Mouse (Mus musculus) frontal cortex, postnatal 36 days (tissue): ENCODE measurements around the gene S100a2.
A peak's percentile ranks its signal among the peaks of the same experiment; 100 is the strongest.

Source experiments
- DNase-seq, 2 experiments: peaks; one replicate each; pipeline ENCODE4 v3.0.0; 2022; ENCODE audit warnings: low spot score in 2 of 2

Gene S100a2

DNA sequence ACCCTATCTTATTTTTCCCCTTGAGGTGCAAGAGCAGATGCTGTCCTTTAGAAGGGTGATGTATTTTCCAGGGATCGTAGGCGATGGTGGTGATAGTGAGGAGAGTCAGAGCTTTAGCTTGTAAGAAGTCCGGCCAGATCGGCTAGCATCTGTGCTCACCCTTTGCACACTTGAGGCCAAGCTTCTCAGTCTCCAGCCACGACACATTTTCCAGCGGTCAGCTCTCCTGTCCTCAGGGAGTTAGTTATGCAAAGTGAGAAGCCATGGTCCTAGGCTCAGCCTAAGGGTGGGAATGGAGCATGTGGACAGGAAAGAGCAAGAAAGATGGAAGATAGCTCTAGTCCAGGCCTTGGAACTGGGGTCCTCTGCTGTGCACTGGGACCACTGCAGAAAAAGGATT is 6.8 kb downstream of the S100a2 start:
- no peak for DNase-seq

- DNase-seq = no peak
These were observed 7.7 kb downstream of the S100a2 start for GRCm38 (mm10) chr3:90597736-90598135.

GRCm38 (mm10) chr3:90598212-90598611 is 8.2 kb downstream of the S100a2 start:
- no peak for DNase-seq

DNA sequence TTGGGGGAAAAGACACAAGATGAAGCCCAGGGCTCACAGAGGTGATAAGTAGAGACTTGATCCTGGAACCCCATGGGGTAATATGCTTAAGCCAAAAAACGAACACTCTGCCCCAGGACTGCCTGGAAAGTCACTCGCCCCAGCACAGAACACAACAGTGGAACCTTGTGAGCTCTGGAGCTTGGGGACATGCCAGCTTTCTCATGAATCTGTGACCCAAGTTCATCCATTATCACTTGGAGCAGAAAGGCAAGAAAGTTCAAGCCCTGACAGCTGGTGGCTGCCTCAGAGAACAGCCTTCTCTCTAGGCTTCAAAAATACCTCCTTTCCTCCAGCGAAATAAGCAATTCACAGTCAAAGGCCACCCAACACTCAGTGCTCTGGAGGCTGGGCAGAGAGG is 9.4 kb downstream of the S100a2 start:
- no peak for DNase-seq

DNA sequence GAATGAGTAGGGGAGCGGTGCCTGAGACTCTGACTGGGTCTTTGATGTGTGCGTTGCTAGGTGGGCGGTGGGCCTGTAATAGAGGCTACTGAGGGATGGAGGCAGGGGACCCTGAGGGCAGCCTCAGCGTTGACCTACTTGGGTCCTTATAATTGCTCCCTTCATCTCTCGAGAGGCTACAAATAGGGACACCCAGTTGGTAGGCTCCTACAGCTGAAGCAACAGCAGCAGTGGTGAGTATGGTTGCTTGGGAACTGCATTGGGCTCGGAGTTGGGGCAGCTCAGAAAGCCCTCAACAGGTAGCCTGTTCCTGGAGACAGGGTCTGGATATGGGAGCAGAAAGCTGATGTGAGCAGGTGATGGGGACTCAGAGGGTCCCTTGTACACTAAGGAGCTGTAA is 10.0 kb downstream of the S100a2 start:
- no peak for DNase-seq

DNA sequence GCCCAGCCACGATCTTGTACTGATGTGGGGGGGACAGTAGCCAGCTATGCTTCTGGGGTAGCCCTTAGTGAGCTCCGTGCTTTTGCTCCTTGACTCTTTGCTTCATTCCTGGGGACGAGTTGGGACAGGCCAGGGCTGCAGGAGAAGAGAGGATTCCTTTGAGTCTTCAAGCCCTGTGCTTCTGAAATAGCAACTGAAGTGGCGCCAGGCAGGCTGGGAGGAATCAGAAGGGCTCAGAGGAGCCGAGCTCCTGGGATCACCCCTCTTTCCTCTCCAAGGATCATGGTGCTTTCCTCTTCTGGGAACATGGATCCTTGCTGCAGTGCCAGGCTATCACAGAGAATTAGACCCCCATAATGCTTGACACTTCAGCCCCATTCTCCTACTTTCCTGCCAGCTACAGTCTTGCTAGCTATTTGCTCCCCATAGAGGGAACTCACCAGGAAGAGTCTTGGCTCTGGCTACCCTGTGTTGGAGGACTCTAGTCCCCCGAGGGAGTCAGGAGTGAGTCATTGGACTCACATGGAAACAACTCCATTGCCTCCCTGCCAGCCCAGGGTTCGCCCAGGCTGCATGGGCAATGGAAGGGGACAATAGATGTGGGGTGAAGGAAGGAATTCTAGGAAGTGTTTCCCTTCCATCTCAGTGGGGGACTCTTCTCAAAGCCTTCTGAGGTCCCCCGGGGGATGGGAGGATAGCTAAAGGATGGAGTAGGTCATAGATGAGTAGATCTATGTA is 10.6 kb downstream of the S100a2 start:
- no peak for DNase-seq

GRCm38 (mm10) chr3:90601486-90602110 is 11.6 kb downstream of the S100a2 start, which contains the start of gene Gm42674:
Gene Gm42674 (plus strand): TSS chr3:90601904.
- DNase-seq = no peak

DNA sequence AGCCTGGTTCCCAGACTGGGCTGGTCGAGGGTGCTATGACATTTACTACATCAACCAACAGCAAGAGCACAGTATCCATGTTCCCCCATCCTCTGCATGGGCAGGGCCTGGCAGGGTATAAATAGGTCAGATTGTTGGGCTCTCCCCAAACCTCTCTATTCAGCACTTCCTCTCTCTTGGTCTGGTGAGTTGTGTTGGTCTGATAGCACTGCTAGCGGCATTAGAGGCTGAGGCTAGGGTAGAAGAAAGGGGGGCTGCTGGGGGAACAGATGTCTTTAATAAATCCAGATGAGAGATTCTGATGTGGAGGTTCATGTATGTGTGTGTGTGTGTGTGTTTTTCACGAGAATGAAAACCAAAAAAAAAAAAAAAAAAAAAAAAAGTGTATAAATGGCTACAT is 13.6 kb downstream of the S100a2 start, which contains the start of gene S100a4:
Gene S100a4, plus strand, starts transcription at position 149 of the 400 bp plus-strand sequence.
- no peak for DNase-seq

- peak; percentile 64 to 67 for DNase-seq
These were observed 14.4 kb downstream of the S100a2 start for GRCm38 (mm10) chr3:90604416-90604815.

DNA sequence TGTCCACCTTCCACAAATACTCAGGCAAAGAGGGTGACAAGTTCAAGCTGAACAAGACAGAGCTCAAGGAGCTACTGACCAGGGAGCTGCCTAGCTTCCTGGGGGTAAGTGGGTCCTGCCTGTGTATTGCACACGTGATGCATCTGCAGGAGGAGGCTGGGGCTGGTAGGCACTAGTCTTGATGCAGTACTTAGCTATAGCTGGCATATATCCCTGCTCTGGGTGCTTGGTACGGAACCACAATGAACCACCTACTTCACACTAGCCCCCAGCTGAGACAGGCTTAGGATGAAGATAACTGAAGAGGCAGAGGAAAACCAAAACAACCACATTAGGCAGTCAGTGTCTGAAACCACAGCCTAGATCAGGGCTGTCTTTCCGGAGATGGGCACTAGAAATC is 15.0 kb downstream of the S100a2 start:
- DNase-seq = no peak

GRCm38 (mm10) chr3:90605736-90606135 is 15.7 kb downstream of the S100a2 start:
- DNase-seq = no peak

GRCm38 (mm10) chr3:90606185-90606584 is 16.1 kb downstream of the S100a2 start:
- no peak for DNase-seq

- no peak for DNase-seq
These were observed 17.3 kb downstream of the S100a2 start for GRCm38 (mm10) chr3:90607361-90607760.

- DNase-seq = no peak
These were observed 18.2 kb downstream of the S100a2 start, which contains the start of gene S100a5 for GRCm38 (mm10) chr3:90608223-90608622. Gene S100a5 (plus strand): TSS chr3:90608523.

GRCm38 (mm10) chr3:90609102-90609501 is 19.1 kb downstream of the S100a2 start:
- no peak for DNase-seq

- no peak for DNase-seq
These were observed 21.4 kb downstream of the S100a2 start for GRCm38 (mm10) chr3:90611494-90611893.

GRCm38 (mm10) chr3:90612061-90612460 is 22.0 kb downstream of the S100a2 start:
- no peak for DNase-seq

GRCm38 (mm10) chr3:90612728-90613291 is 22.8 kb downstream of the S100a2 start, which contains the start of gene S100a6:
Gene S100a6 (plus strand): TSS chr3:90612882.
- DNase-seq = no peak

- no peak for DNase-seq
These were observed 23.6 kb downstream of the S100a2 start for GRCm38 (mm10) chr3:90613461-90614147.

GRCm38 (mm10) chr3:90614148-90614530 is 24.1 kb downstream of the S100a2 start:
- no peak for DNase-seq

- DNase-seq = no peak
These were observed 24.7 kb downstream of the S100a2 start for GRCm38 (mm10) chr3:90614611-90615251.

GRCm38 (mm10) chr3:90615415-90615814 is 25.4 kb downstream of the S100a2 start:
- DNase-seq = peak; percentile 66 to 79
